Mouse (Mus musculus) ES-Bruce4 (cell line): ENCODE results near the gene Vapa.

Source experiments
- CTCF ChIP-seq: IDR thresholded peaks from one replicate; pipeline ENCODE4 v1.8.1; 2011; ENCODE audit warnings: low read depth, low read length
- EP300 ChIP-seq: IDR thresholded peaks from 2 replicates; pipeline ENCODE4 v1.6.1; 2011; ENCODE audit warnings: low read depth, low read length; ENCODE audit not compliant: insufficient read depth
- POLR2A ChIP-seq: IDR thresholded peaks from one replicate; pipeline ENCODE4 v1.8.1; 2011; ENCODE audit warnings: low read length; ENCODE audit not compliant: insufficient read depth

DNA sequence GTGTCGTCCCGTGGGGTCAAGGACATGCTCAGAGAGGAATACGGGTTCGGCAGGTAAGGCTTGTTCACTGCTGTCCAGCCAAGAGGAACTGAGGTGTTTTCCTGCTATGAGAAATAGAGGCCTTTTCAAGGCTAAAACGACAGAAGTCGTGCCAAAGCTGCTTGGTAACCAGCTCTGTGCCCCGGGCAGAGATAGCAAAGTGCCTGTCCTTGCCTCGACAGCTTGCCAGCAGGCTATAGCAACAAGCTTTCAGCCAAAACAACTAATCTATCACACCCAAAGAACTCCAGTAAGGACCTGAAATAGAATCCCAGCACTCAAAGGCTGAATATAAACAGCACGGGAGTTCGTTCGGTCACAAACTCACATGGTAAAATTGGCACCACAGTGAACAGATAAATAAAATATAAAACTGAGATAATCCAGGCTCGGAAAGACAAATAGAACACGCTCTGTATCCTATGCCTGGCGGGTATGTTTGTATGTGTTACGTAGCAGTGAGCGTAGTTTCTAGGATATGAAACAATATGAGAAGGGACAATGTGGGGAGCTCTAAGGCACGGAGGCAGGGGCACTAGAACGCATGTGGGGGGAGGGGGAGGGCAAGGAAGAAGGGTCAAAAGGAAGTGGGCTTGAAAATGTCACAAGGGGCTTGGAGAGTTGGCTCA is 64.5 kb downstream of the Vapa start:
- TF ChIP-seq POLR2A (no peak), CTCF (no peak), EP300 (no peak)
